Mouse (Mus musculus): ENCODE data around the gene Hgd. TPM values are rescaled to one million over a fixed set of nuclear protein-coding genes. Genes with fewer than 3 reads are reported as not detected.

Hgd gene
- polyA plus RNA-seq, 1 experiment from 2014 or later, result 0.28 TPM

GRCm38 (mm10) chr16:37645211-37645610, 65.3 kb downstream of the Hgd start:
- Histone ChIP-seq H3K9ac (ENCODE audit: low read length) (no peak overlapping the region), H3K27ac (ENCODE audit: low read depth, low read length) (no peak overlapping the region), H3K4me3 (ENCODE audit: low read depth, low read length) (no peak overlapping the region), H3K36me3 (ENCODE audit: control insufficient read depth, insufficient read depth, low read length) (no peaks in the 10 kb centered on the region; the same call in 1 of the 2 replicates), H3K4me2 (ENCODE audit: low read depth, low read length, severe bottlenecking) (no peak overlapping the region), H3K27me3 (ENCODE audit: control insufficient read depth, insufficient read depth, low read length) (no peaks in the 10 kb centered on the region), H3K9me3 (ENCODE audit: control insufficient read depth, low read length) (no peaks in the 10 kb centered on the region), H3K4me1 (replicated peaks; ENCODE audit: control insufficient read depth, insufficient read depth, low read length) (no peaks in the 10 kb centered on the region)
- no peak for DNase-seq (ENCODE audit: low spot score)
- WGBS, result 94% methylated on average over 8 of the region's 8 CpGs
- no peak for ATAC-seq (replicated peaks; ENCODE audit: low FRiP score)

DNA sequence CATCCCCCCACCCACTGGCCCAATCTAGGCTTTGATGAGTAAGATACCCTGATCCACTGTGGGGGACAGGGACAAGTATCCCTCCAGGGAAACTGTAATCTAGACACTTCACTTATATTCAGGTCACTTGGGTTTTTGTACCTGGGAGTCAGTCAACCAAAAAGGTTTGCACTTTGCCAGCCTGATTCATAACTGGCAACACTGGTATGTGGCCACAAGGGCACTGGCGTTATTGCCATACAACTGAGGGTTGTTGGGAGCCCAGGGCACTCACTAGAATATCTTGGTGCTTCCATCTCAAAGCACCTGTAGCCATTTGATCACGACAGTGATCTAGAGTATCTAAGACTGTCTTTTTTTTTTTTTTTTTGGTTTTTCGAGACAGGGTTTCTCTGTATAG, 65.8 kb downstream of the Hgd start:
- H3K4me3 ChIP-seq (ENCODE audit: low read depth, low read length), result no peak overlapping the region
- H3K27ac ChIP-seq (ENCODE audit: low read depth, low read length), result no peak overlapping the region
- no peak overlapping the region for H3K9ac ChIP-seq (ENCODE audit: low read length)
- no peaks in the 10 kb centered on the region for H3K4me1 ChIP-seq (replicated peaks; ENCODE audit: control insufficient read depth, insufficient read depth, low read length)
- no peaks in the 10 kb centered on the region for H3K27me3 ChIP-seq (ENCODE audit: control insufficient read depth, insufficient read depth, low read length)
- DNase-seq (ENCODE audit: low spot score), result no peak
- no peak for ATAC-seq (replicated peaks; ENCODE audit: low FRiP score)
- 83% methylated on average over 3 of the region's 3 CpGs for WGBS
- H3K4me2 ChIP-seq (ENCODE audit: low read depth, low read length, severe bottlenecking), result no peak overlapping the region
- no peaks in the 10 kb centered on the region; the same call in 1 of the 2 replicates for H3K36me3 ChIP-seq (ENCODE audit: control insufficient read depth, insufficient read depth, low read length)
- H3K9me3 ChIP-seq (ENCODE audit: control insufficient read depth, low read length), result no peaks in the 10 kb centered on the region

DNA sequence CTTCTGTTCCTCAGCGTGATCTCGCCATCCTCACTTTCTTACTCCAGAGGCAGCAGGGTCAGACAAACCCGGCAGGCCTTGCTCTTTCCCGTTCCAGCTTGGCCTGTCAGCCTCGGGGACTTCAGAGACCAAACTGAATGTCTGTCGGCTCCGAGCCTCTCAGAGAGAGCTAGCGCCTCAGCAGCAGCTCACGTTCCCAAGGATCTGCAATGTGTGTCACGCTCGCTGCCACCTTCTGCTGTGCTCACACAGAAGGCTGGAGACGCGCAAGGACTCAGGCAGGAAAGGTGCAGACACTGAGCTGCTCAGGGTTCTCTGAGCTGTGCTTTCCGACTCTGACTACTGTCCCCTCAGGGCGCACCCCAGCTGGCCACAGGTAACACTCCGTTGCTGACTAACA, 67.1 kb downstream of the Hgd start:
- H3K27ac ChIP-seq (ENCODE audit: low read depth, low read length), result no peak overlapping the region
- H3K4me2 ChIP-seq (ENCODE audit: low read depth, low read length, severe bottlenecking), result no peak overlapping the region
- H3K9me3 ChIP-seq (ENCODE audit: control insufficient read depth, low read length), result no peaks in the 10 kb centered on the region
- no peaks in the 10 kb centered on the region for H3K27me3 ChIP-seq (ENCODE audit: control insufficient read depth, insufficient read depth, low read length)
- H3K4me1 ChIP-seq (replicated peaks; ENCODE audit: control insufficient read depth, insufficient read depth, low read length), result no peaks in the 10 kb centered on the region
- no peak overlapping the region for H3K4me3 ChIP-seq (ENCODE audit: low read depth, low read length)
- ATAC-seq (replicated peaks; ENCODE audit: low FRiP score) (no peak), DNase-seq (ENCODE audit: low spot score) (no peak)
- no peaks in the 10 kb centered on the region; the same call in 1 of the 2 replicates for H3K36me3 ChIP-seq (ENCODE audit: control insufficient read depth, insufficient read depth, low read length)
- no peak overlapping the region for H3K9ac ChIP-seq (ENCODE audit: low read length)
- 94% methylated on average over 16 of the region's 16 CpGs for WGBS

GRCm38 (mm10) chr16:37647936-37648335, 68.0 kb downstream of the Hgd start:
- no peaks in the 10 kb centered on the region for H3K9me3 ChIP-seq (ENCODE audit: control insufficient read depth, low read length)
- no peak for DNase-seq (ENCODE audit: low spot score)
- H3K4me1 ChIP-seq (replicated peaks; ENCODE audit: control insufficient read depth, insufficient read depth, low read length), result 0 out of 2 replicates have a peak, but pooled peaks cover 2% of the 10 kb centered on the region
- no peaks in the 10 kb centered on the region for H3K27me3 ChIP-seq (ENCODE audit: control insufficient read depth, insufficient read depth, low read length)
- no peak overlapping the region for H3K4me3 ChIP-seq (ENCODE audit: low read depth, low read length)
- no peak for ATAC-seq (replicated peaks; ENCODE audit: low FRiP score)
- no peak overlapping the region for H3K27ac ChIP-seq (ENCODE audit: low read depth, low read length)
- no peak overlapping the region for H3K4me2 ChIP-seq (ENCODE audit: low read depth, low read length, severe bottlenecking)
- no peak overlapping the region for H3K9ac ChIP-seq (ENCODE audit: low read length)
- no peaks in the 10 kb centered on the region; the same call in 1 of the 2 replicates for H3K36me3 ChIP-seq (ENCODE audit: control insufficient read depth, insufficient read depth, low read length)
- WGBS, result 92% methylated on average over 8 of the region's 8 CpGs

DNA sequence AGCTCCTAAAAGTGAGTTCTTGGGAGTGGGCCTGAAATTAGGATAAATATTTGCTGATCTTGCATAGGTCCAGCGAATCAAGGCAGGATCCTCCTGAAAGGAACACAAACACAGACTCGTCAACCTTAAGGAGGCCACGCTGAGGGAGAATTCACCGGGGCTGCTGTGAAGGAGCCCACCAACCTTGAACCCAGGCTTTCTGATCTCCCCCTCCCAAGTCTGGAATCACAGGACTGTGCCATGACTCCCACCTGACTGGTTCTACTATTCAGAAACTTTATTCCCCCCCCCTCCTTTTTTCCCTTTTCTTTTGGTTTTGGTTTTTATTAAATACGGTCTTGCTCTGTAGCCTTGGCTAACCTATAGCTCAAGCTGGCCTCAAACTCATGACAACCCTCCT, 69.1 kb downstream of the Hgd start:
- no peak overlapping the region for H3K27ac ChIP-seq (ENCODE audit: low read depth, low read length)
- no peak overlapping the region for H3K9ac ChIP-seq (ENCODE audit: low read length)
- H3K4me1 ChIP-seq (replicated peaks; ENCODE audit: control insufficient read depth, insufficient read depth, low read length), result 0 out of 2 replicates have a peak, but pooled peaks cover 2% of the 10 kb centered on the region
- H3K36me3 ChIP-seq (ENCODE audit: control insufficient read depth, insufficient read depth, low read length), result no peaks in the 10 kb centered on the region; the same call in 1 of the 2 replicates
- ATAC-seq (replicated peaks; ENCODE audit: low FRiP score) (no peak), DNase-seq (ENCODE audit: low spot score) (no peak)
- H3K9me3 ChIP-seq (ENCODE audit: control insufficient read depth, low read length), result no peaks in the 10 kb centered on the region
- no peaks in the 10 kb centered on the region for H3K27me3 ChIP-seq (ENCODE audit: control insufficient read depth, insufficient read depth, low read length)
- H3K4me2 ChIP-seq (ENCODE audit: low read depth, low read length, severe bottlenecking), result no peak overlapping the region
- H3K4me3 ChIP-seq (ENCODE audit: low read depth, low read length), result no peak overlapping the region
- 93% methylated on average over 5 of the region's 5 CpGs for WGBS

DNA sequence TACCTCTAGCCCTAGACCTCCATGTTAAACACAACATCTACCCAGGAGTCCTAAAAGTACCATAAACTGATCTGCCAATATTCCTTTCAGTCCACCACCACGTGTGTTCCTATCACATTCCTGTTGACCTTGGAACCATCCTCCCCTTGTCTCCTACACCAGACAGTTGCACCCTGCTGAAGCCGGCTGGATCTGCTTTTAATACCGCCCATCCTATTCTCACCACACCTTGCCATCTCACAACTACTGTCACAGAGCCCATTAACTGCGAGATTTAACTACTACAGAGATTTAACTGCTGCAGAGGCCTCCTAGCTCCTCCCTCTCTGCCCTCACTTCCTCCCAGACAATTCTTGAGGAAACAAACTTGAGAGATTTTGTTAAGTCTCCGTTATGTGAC, 71.5 kb downstream of the Hgd start:
- H3K4me3 ChIP-seq (ENCODE audit: low read depth, low read length), result no peak overlapping the region
- ATAC-seq (replicated peaks; ENCODE audit: low FRiP score) (no peak), DNase-seq (ENCODE audit: low spot score) (no peak)
- H3K27me3 ChIP-seq (ENCODE audit: control insufficient read depth, insufficient read depth, low read length), result no peaks in the 10 kb centered on the region
- no peak overlapping the region for H3K27ac ChIP-seq (ENCODE audit: low read depth, low read length)
- H3K4me2 ChIP-seq (ENCODE audit: low read depth, low read length, severe bottlenecking), result no peak overlapping the region
- no peaks in the 10 kb centered on the region for H3K9me3 ChIP-seq (ENCODE audit: control insufficient read depth, low read length)
- no peak overlapping the region for H3K9ac ChIP-seq (ENCODE audit: low read length)
- WGBS, result 92% methylated on average over 5 of the region's 5 CpGs
- no peaks in the 10 kb centered on the region; the same call in 1 of the 2 replicates for H3K36me3 ChIP-seq (ENCODE audit: control insufficient read depth, insufficient read depth, low read length)
- 0 out of 2 replicates have a peak, but pooled peaks cover 2% of the 10 kb centered on the region for H3K4me1 ChIP-seq (replicated peaks; ENCODE audit: control insufficient read depth, insufficient read depth, low read length)

- Histone ChIP-seq H3K4me2 (ENCODE audit: low read depth, low read length, severe bottlenecking) (peak overlapping the region; percentile 61; the same call in 1 of the 2 replicates), H3K4me1 (replicated peaks; ENCODE audit: control insufficient read depth, insufficient read depth, low read length) (0 out of 2 replicates have a peak, but pooled peaks cover 2% of the 10 kb centered on the region), H3K9me3 (ENCODE audit: control insufficient read depth, low read length) (no peaks in the 10 kb centered on the region), H3K27ac (ENCODE audit: low read depth, low read length) (no peak overlapping the region), H3K36me3 (ENCODE audit: control insufficient read depth, insufficient read depth, low read length) (no peaks in the 10 kb centered on the region), H3K27me3 (ENCODE audit: control insufficient read depth, insufficient read depth, low read length) (no peaks in the 10 kb centered on the region), H3K9ac (ENCODE audit: low read length) (no peak overlapping the region; the same call in 1 of the 2 replicates), H3K4me3 (ENCODE audit: low read depth, low read length) (no peak overlapping the region)
- WGBS, result 84% methylated on average over 5 of the region's 5 CpGs
- no peak for DNase-seq (ENCODE audit: low spot score)
- no peak for ATAC-seq (replicated peaks; ENCODE audit: low FRiP score)
Measured at GRCm38 (mm10) chr16:37652654-37653053, 72.7 kb downstream of the Hgd start.

DNA sequence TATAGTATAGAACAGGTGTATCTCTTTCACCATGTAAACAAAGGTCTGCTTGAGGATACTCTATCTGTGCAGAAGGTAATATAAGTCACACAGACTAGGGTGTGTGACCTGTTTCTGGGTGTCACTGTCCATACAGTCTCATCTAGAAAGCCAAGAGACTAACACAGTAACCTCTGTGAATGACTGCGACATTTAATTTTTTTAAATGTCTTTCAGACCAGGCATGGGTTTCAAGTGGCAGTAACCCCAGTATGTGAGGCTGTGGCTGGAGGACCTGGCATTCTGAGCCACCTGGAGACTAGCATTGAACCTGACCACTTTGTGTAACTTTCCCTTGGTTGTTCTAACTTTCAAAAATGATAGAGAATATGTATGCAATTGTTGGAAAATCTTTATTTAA, 73.1 kb downstream of the Hgd start:
- Histone ChIP-seq H3K9me3 (ENCODE audit: control insufficient read depth, low read length) (no peaks in the 10 kb centered on the region), H3K9ac (ENCODE audit: low read length) (no peak overlapping the region; the same call in 1 of the 2 replicates), H3K27ac (ENCODE audit: low read depth, low read length) (no peak overlapping the region), H3K4me2 (ENCODE audit: low read depth, low read length, severe bottlenecking) (peak overlapping the region; percentile 61), H3K36me3 (ENCODE audit: control insufficient read depth, insufficient read depth, low read length) (no peaks in the 10 kb centered on the region), H3K4me3 (ENCODE audit: low read depth, low read length) (peak overlapping the region; percentile 70), H3K4me1 (replicated peaks; ENCODE audit: control insufficient read depth, insufficient read depth, low read length) (0 out of 2 replicates have a peak, but pooled peaks cover 2% of the 10 kb centered on the region), H3K27me3 (ENCODE audit: control insufficient read depth, insufficient read depth, low read length) (no peaks in the 10 kb centered on the region)
- DNase-seq (ENCODE audit: low spot score), result no peak
- ATAC-seq (replicated peaks; ENCODE audit: low FRiP score), result no peak
- 79% methylated on average over 1 of the region's 1 CpGs for WGBS

All from forebrain, embryonic 11.5 days (tissue).